Mouse (Mus musculus) brain, embryonic 14.5 days (tissue): ENCODE measurements around the gene Rrp9.

Source experiments
- CTCF ChIP-seq: fragments of 200-500 bp; IDR thresholded peaks from 2 replicates; pipeline ENCODE4 v1.5.1; 2012; ENCODE audit warnings: inconsistent platforms, mild to moderate bottlenecking, moderate library complexity, borderline replicate concordance; ENCODE audit not compliant: insufficient read depth, insufficient read length; ENCODE audit errors: extremely low read depth
- POLR2A ChIP-seq: fragments of 200-500 bp; IDR thresholded peaks from 2 replicates; pipeline ENCODE4 v1.6.1; 2012; ENCODE audit warnings: mild to moderate bottlenecking, inconsistent platforms, borderline replicate concordance; ENCODE audit not compliant: poor library complexity, insufficient read depth, insufficient read length, severe bottlenecking; ENCODE audit errors: extremely low read depth

- TF ChIP-seq CTCF = no peak
- no peak for TF ChIP-seq POLR2A
Measured at GRCm38 (mm10) chr9:106457920-106458319, 17.8 kb upstream of the Rrp9 start.
